Mouse (Mus musculus) embryonic facial prominence, embryonic 15.5 days (tissue): ENCODE results near the gene 4931423N10Rik. TPM values are rescaled to one million over a fixed set of nuclear protein-coding genes. Genes with fewer than 3 reads are reported as not detected.
"Not testable (repeated sequence)": the region's sequence is repeated elsewhere in the genome, so short reads cannot be mapped to it uniquely, and the experiment has no call there.

ENCODE experiments used
- ATAC-seq: fragments of 200-750 bp; cut with Nextera tagmentation; 2 replicates; pipeline ENCODE4 v1.8.0; 2017; ENCODE audit warnings: low read depth, moderate TSS enrichment; ENCODE audit not compliant: insufficient number of reproducible peaks, low FRiP score, low TSS enrichment
- H3K27ac ChIP-seq: fragments of 300-500 bp; sonication (generic); replicated peaks from 2 replicates; pipeline ENCODE4 v1.5.1; 2015; ENCODE audit warnings: mild to moderate bottlenecking, inconsistent platforms
- H3K27me3 ChIP-seq: fragments of 300-500 bp; sonication (generic); 2 replicates; pipeline ENCODE4 v1.6.1; 2015; ENCODE audit warnings: inconsistent platforms
- H3K36me3 ChIP-seq: fragments of 300-500 bp; sonication (generic); 2 replicates; pipeline ENCODE4 v1.6.1; 2015; ENCODE audit warnings: mild to moderate bottlenecking, inconsistent platforms
- H3K4me1 ChIP-seq: fragments of 300-500 bp; sonication (generic); 2 replicates; pipeline ENCODE4 v1.6.1; 2015; ENCODE audit warnings: inconsistent platforms
- H3K4me2 ChIP-seq: fragments of 300-500 bp; sonication (generic); replicated peaks from 2 replicates; pipeline ENCODE4 v1.6.1; 2015; ENCODE audit warnings: mild to moderate bottlenecking, inconsistent platforms
- H3K4me3 ChIP-seq: fragments of 300-500 bp; sonication (generic); replicated peaks from 2 replicates; pipeline ENCODE4 v1.5.1; 2015; ENCODE audit warnings: mild to moderate bottlenecking, inconsistent platforms
- H3K9ac ChIP-seq: fragments of 300-500 bp; sonication (generic); 2 replicates; pipeline ENCODE4 v1.6.1; 2015; ENCODE audit warnings: inconsistent platforms
- H3K9me3 ChIP-seq: fragments of 300-500 bp; sonication (generic); replicated peaks from 2 replicates; pipeline ENCODE4 v1.6.1; 2016; ENCODE audit warnings: inconsistent platforms
- WGBS: fragments of 180-500 bp; shearing (Covaris S2); methylation state at CpG from one replicate; pipeline ENCODE4 v1.1.7; 2015; 5-methylcytosine and 5-hydroxymethylcytosine counted together
- polyA plus RNA-seq: library from polyadenylated mRNA; unstranded; fragments of >200 nt; fragmentation: Nextera tagmentation; extraction: Ambion mirVana; gene quantifications from 2 replicates; pipeline ENCODE4 v1.2.1, GENCODE M21; 2015

Gene 4931423N10Rik
- polyA plus RNA-seq: not detected in 2 replicates

- no peak within 1 kb of the TSS for H3K4me2 ChIP-seq
- WGBS: 75% methylated on average over 15 of the region's 15 CpGs
- ATAC-seq: no peak
- no peak within 1 kb of the TSS for H3K9ac ChIP-seq
- H3K36me3 ChIP-seq: no peaks in the 10 kb centered on the region
- no peaks in the 10 kb centered on the region for H3K9me3 ChIP-seq
- H3K27me3 ChIP-seq: no peaks in the 10 kb centered on the region
- no peaks in the 10 kb centered on the region for H3K4me1 ChIP-seq
- no peak within 1 kb of the TSS for H3K27ac ChIP-seq
- H3K4me3 ChIP-seq: no peak within 1 kb of the TSS
Observed at GRCm38 (mm10) chr2:23207070-23207526, at the start of gene 4931423N10Rik. TSS of gene 4931423N10Rik (plus strand) at chr2:23207476.

GRCm38 (mm10) chr2:23172305-23172704 lies 35.0 kb upstream of the 4931423N10Rik start:
- no peak overlapping the region for H3K9ac ChIP-seq
- H3K36me3 ChIP-seq: peaks cover 67% of the 10 kb centered on the region
- H3K9me3 ChIP-seq: no peaks in the 10 kb centered on the region
- no peak overlapping the region for H3K4me3 ChIP-seq
- no peak for ATAC-seq
- H3K27ac ChIP-seq: no peak overlapping the region
- H3K4me1 ChIP-seq: no peaks in the 10 kb centered on the region
- no peak overlapping the region for H3K4me2 ChIP-seq
- 69% methylated on average over 3 of the region's 3 CpGs for WGBS
- H3K27me3 ChIP-seq: no peaks in the 10 kb centered on the region

GRCm38 (mm10) chr2:23194366-23194765 lies 12.9 kb upstream of the 4931423N10Rik start:
- Histone ChIP-seq H3K4me3 (no peak overlapping the region), H3K36me3 (peaks cover 54% of the 10 kb centered on the region), H3K9me3 (no peaks in the 10 kb centered on the region), H3K27me3 (no peaks in the 10 kb centered on the region), H3K27ac (no peak overlapping the region), H3K4me1 (no peaks in the 10 kb centered on the region), H3K4me2 (no peak overlapping the region), H3K9ac (no peak overlapping the region)
- WGBS: 84% methylated on average over 1 of the region's 1 CpGs
- no peak for ATAC-seq

- 88% methylated on average over 1 of the region's 1 CpGs for WGBS
- no peak for ATAC-seq
- no peak overlapping the region for H3K27ac ChIP-seq
Observed at GRCm38 (mm10) chr2:23201034-23201433, 6.2 kb upstream of the 4931423N10Rik start.

GRCm38 (mm10) chr2:23202900-23203670 lies 4.2 kb upstream of the 4931423N10Rik start:
- Histone ChIP-seq H3K36me3 (peaks cover 11% of the 10 kb centered on the region), H3K4me2 (no peak overlapping the region), H3K27ac (no peak overlapping the region), H3K9me3 (no peaks in the 10 kb centered on the region), H3K27me3 (no peaks in the 10 kb centered on the region), H3K4me1 (no peaks in the 10 kb centered on the region), H3K4me3 (no peak overlapping the region), H3K9ac (no peak overlapping the region)
- no peak for ATAC-seq
- 57% methylated on average over 15 of the region's 15 CpGs for WGBS

More at GRCm38 (mm10) chr2:23201034-23201433, 6.2 kb upstream of the 4931423N10Rik start:
- no peak overlapping the region for H3K4me3 ChIP-seq
- no peak overlapping the region for H3K4me2 ChIP-seq
- H3K36me3 ChIP-seq: peaks cover 17% of the 10 kb centered on the region
- H3K9me3 ChIP-seq: no peaks in the 10 kb centered on the region
- H3K27me3 ChIP-seq: no peaks in the 10 kb centered on the region
- H3K9ac ChIP-seq: no peak overlapping the region
- H3K4me1 ChIP-seq: no peaks in the 10 kb centered on the region

GRCm38 (mm10) chr2:23213661-23214060 lies 6.4 kb downstream of the 4931423N10Rik start:
- H3K9ac ChIP-seq: no peak overlapping the region
- no peak for ATAC-seq
- no peaks in the 10 kb centered on the region for H3K36me3 ChIP-seq
- H3K27ac ChIP-seq: no peak overlapping the region
- 76% methylated on average over 5 of the region's 5 CpGs for WGBS
- H3K27me3 ChIP-seq: no peaks in the 10 kb centered on the region
- H3K9me3 ChIP-seq: no peaks in the 10 kb centered on the region
- H3K4me3 ChIP-seq: no peak overlapping the region
- H3K4me1 ChIP-seq: no peaks in the 10 kb centered on the region
- H3K4me2 ChIP-seq: no peak overlapping the region

GRCm38 (mm10) chr2:23225199-23225598 lies 17.9 kb downstream of the 4931423N10Rik start:
- H3K27me3 ChIP-seq: no peaks in the 10 kb centered on the region
- H3K36me3 ChIP-seq: no peaks in the 10 kb centered on the region
- no peak overlapping the region for H3K4me2 ChIP-seq
- no peaks in the 10 kb centered on the region for H3K9me3 ChIP-seq
- no peak overlapping the region for H3K4me3 ChIP-seq
- H3K27ac ChIP-seq: no peak overlapping the region
- no peak overlapping the region for H3K9ac ChIP-seq
- WGBS: 33% methylated on average over 6 of the region's 7 CpGs
- ATAC-seq: no peak
- H3K4me1 ChIP-seq: no peaks in the 10 kb centered on the region

- Histone ChIP-seq H3K36me3 (no peaks in the 10 kb centered on the region), H3K9ac (no peak overlapping the region), H3K4me1 (no peaks in the 10 kb centered on the region), H3K9me3 (no peaks in the 10 kb centered on the region), H3K4me3 (no peak overlapping the region), H3K27me3 (peaks cover 7% of the 10 kb centered on the region; the same call in 1 of the 2 replicates), H3K4me2 (no peak overlapping the region), H3K27ac (no peak overlapping the region)
- ATAC-seq: no peak
- WGBS: 60% methylated on average over 2 of the region's 2 CpGs
Observed at GRCm38 (mm10) chr2:23228463-23228862, 21.2 kb downstream of the 4931423N10Rik start.

- 1% methylated on average over 34 of the region's 50 CpGs for WGBS
- no peak overlapping the region for H3K27ac ChIP-seq
- H3K4me2 ChIP-seq: peak overlapping the region; percentile 64
- no peaks in the 10 kb centered on the region for H3K9me3 ChIP-seq
- H3K9ac ChIP-seq: no peak overlapping the region
- H3K27me3 ChIP-seq: peaks cover 14% of the 10 kb centered on the region; the same call in 1 of the 2 replicates
- no peaks in the 10 kb centered on the region for H3K36me3 ChIP-seq
- ATAC-seq: no peak
- no peaks in the 10 kb centered on the region for H3K4me1 ChIP-seq
- peak overlapping the region; percentile 39 for H3K4me3 ChIP-seq
Observed at GRCm38 (mm10) chr2:23234065-23234773, 26.9 kb downstream of the 4931423N10Rik start.

GRCm38 (mm10) chr2:23290991-23291390 lies 83.7 kb downstream of the 4931423N10Rik start:
- not testable (repeated sequence) for ATAC-seq, H3K4me1 ChIP-seq, H3K9me3 ChIP-seq, H3K4me3 ChIP-seq, H3K9ac ChIP-seq, H3K27ac ChIP-seq, H3K36me3 ChIP-seq, H3K4me2 ChIP-seq, H3K27me3 ChIP-seq
- WGBS: 53% methylated on average over 19 of the region's 19 CpGs

- Histone ChIP-seq H3K4me3 (no peak overlapping the region), H3K27ac (no peak overlapping the region), H3K9me3 (no peaks in the 10 kb centered on the region), H3K27me3 (no peaks in the 10 kb centered on the region), H3K4me2 (no peak overlapping the region), H3K36me3 (no peaks in the 10 kb centered on the region), H3K4me1 (no peaks in the 10 kb centered on the region), H3K9ac (no peak overlapping the region)
- WGBS: 5% methylated on average over 1 of the region's 1 CpGs
- no peak for ATAC-seq
Observed at GRCm38 (mm10) chr2:23314869-23315268, 107.6 kb downstream of the 4931423N10Rik start.
